Mouse (Mus musculus): ENCODE results near the gene Ubfd1. TPM values are rescaled to one million over a fixed set of nuclear protein-coding genes. Genes with fewer than 3 reads are reported as not detected.
"Not testable (repeated sequence)": the region's sequence is repeated elsewhere in the genome, so short reads cannot be mapped to it uniquely, and the experiment has no call there.

Ubfd1 gene
- polyA plus RNA-seq, 3 experiments from 2014 or later = 9.1 to 14.3 (median 10.4) TPM

DNA sequence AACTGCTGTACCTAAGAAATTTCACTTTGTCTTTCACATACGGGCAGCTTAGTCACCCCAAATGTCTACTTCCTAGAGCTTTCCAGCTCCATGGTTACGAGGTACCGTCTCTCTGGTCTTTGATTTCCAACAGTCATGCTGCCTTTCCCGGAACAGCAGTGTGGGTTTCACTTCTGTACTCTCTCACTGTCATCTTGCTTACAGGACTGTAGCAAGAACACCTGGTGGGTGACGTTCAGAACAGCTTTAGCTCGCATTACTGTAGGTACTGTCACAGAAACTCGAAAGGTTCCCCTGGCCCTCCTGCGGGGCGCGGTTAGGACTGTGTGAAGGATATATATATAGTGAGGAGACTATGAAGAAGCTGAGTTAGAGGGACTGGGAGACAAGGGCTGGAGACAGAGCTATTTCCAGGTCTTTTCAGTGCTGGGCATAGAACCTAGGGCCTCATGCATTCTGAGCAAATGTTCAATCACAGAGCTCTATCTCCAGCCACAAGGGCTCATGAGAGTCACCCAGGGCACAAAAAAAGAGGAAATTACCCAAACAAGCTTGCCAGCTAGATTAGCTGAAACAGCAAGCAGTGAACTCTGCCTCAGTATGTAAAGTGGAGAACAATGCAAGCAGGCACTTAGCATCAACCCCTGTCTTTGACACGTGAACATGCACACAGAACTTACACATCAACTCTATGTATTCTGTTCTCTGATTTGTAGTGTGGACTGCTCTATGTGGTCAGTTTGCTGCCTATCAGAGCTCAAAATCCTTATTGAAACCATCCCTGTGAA is 20.4 kb downstream of the Ubfd1 start:
- ATAC-seq = no peak

DNA sequence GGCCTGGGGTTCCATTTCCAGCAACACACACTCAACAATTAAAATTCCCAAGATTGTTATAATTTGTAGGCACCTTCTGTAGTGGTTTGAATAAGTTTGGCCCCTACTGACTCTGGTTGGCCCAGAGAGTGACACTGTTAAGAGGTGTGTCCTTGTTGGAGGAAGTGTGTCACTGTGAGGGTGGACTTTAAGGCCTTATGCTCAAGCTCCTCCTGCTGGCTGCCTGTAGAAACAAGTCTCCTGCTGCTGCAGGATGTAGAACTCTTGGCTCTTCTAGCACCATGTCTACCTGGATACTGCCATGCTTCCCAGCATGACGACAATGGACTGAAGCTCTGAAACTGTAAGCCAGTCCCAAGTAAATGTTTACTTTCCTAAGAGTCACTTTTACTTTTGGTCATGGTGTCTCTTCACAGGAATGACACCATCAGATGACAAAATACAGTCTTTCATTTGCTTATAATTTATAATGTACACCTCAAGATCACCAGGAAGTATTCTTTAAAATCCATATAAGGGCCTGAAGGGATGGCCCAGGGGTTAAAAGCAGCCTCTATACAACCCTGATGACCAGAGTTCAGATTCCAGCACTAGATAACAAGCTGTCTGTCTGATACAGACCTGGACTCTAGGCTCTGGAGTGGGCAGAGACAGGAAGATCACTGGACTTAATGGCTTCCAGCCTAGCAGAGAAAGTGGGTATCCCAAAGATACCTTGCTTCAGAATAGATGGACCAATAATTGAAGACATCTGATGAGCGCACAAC is 27.8 kb downstream of the Ubfd1 start:
- ATAC-seq = no peak

DNA sequence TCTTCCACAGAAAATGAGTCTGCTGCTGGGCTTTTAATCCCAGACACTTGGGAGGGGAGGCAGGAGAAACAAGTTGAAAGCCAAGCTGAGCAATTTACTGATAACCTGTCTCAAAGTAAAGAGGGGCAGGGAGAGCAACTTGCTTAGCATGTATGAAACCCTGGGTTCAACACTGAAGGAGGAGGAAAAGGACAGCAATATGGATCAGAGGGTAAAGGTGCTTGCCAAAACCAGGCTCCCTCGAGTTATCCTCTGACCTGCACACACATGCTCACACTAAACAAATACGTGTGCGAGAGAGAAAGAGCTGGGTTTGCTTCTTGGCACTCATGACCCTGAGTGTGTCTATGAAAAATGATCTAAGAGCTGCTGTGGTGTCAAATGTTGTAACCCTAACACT is 31.0 kb downstream of the Ubfd1 start:
- ATAC-seq = no peak

DNA sequence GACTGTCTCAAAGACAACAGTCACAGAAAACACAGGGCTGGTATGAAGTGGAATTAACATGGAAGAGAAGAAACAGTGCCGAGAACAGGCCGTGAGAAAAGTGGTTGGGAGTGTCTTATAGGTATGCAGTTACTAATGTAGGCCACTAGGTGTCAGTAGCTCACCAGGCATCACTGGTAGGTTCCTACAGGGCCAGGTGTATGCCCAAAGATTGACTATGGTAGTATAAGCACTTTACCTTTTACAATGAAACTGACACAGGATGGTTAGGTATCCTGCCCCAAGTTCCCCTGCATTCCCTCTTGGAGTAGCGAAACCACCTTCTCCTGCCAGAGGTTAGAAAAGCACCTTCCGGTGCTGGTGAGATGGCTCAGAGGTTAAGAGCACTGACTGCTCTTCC is 32.2 kb downstream of the Ubfd1 start:
- peak; percentile 64 for ATAC-seq

DNA sequence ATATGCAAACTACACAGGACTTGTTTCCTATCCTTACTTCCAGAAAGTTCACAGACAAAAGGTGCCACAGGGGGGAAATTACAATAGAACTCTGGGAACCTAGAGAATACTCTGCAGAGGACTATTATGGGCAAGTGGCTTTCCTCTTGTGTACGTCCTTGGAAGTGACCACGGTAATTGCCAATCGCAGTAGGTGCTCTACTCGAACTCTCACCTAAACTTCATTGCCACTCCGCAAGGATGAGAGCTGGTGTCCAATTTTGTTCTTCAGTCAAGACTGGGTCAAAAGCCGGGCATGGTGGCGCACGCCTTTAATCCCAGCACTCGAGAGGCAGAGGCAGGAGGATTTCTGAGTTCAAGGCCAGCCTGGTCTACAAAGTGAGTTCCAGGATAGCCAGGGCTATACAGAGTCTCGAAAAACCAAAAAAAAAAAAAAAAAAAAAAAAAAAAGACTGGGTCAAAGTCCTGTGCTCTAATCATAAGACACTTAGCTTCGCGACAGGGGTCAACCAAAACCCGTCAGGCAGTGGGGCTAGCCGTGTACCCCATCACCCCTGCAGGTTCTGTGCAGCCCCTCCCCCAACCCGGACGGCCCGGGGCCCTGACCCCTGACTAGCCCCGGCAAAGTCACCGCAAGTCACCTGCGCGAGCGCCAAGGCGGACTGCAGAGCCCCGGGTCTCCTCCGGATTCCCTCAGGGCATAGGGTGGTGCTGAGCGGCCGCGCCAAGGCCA is 34.2 kb downstream of the Ubfd1 start:
- not testable (repeated sequence) for ATAC-seq

DNA sequence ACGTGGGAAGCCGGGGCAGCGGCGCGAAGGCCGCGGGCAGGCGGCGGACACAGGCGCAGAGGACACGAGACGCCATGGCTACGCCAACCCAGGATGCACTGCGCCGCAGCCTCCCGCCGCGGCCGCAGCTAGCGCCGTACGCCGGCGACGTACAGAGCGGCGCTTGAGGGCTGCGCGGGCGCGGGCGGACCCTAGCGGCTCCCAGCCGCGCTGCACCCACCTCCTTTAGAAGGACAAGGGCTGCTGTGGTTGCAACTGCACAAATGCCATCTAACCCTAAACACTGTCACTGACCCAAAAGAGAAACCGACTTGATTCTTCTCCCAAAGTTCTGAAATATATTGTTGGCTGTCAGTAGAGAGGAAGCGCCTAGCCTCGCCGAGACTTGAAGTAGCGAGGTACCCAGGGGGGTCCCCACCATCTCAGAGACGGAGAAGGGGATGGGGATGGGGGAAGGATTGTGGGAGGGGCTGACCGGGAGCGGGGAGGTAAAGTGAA is 34.8 kb downstream of the Ubfd1 start, which contains the start of gene Ndufab1:
Gene Ndufab1, minus strand, starts transcription at position 140 of the 498 bp plus-strand sequence.
- peak; percentile 97 for ATAC-seq

GRCm38 (mm10) chr7:122108206-122108605 is 41.2 kb downstream of the Ubfd1 start:
- no peak for ATAC-seq

DNA sequence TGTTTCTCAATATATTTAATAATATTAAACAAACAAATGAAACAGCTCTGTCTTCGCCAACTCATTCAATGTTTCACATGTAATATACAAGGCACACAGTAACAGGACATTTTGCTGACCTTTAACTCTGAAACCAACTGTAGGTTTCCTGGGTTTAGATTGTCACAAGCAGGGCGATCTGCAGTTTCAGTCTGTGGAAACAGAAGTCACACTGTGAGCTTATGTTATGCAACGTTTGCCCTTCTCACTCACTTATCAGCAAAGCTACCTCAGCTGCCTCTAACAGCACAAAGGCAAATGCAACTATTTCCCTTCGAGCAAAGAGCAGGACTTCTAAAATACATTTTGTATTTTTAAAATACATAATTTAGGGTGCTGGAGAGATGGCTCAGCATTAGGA is 56.5 kb downstream of the Ubfd1 start:
- no peak for ATAC-seq

DNA sequence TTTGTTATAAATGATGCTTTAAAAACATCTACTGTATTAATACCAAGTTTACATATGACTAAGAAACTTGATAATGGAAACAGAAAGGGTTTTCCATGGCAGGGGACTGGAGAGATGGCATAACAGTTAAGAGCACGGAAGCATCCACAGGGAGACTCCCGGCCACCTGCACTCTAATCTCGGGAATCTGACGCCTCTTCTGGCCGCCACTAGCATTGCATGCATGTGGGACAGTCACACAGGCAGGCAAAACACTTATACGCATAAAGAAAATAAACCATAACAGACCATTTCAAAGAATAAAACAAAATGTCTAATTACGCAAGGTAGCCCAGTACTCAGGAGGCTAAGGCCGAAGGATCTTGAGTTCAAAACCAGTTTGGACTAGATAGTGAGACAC is 58.7 kb downstream of the Ubfd1 start:
- no peak for ATAC-seq

GRCm38 (mm10) chr7:122126946-122127345 is 60.0 kb downstream of the Ubfd1 start:
- ATAC-seq = no peak

Other genes starting within 250 kb of the Ubfd1 start
- gene Scnn1b, start 202.1 kb upstream of the Ubfd1 start, polyA plus RNA-seq (2017; shearing (Covaris generic)) = under 1 TPM in 2 of 3 experiments, not detected in 1; 0.37 to 0.44 TPM
- gene Cog7, start 85.5 kb upstream of the Ubfd1 start, polyA plus RNA-seq (2017; shearing (Covaris generic)) = 1 to 10 TPM; 4.6 to 9.4 (median 8.5) TPM
- 1 to 10 TPM in 2 of 3 experiments, under 1 TPM in 1; 0.92 to 1.6 (median 1.1) TPM for gene Gga2, start 46.0 kb upstream of the Ubfd1 start, polyA plus RNA-seq (2017; shearing (Covaris generic))
- gene Ears2, start 88 bp downstream of the Ubfd1 start, polyA plus RNA-seq (2017; shearing (Covaris generic)) = 1 to 10 TPM; 2.4 to 7.1 (median 4.9) TPM
- gene Ndufab1, start 34.7 kb downstream of the Ubfd1 start, polyA plus RNA-seq (2017; shearing (Covaris generic)) = 100 to 1,000 TPM; 134 to 182 (median 141) TPM
- 10 to 100 TPM in 2 of 3 experiments, 1 to 10 TPM in 1; 7.0 to 14.6 (median 11.6) TPM for gene Palb2, start 65.8 kb downstream of the Ubfd1 start, polyA plus RNA-seq (2017; shearing (Covaris generic))
- gene Dctn5, start 65.9 kb downstream of the Ubfd1 start, polyA plus RNA-seq (2017; shearing (Covaris generic)) = 100 to 1,000 TPM; 109 to 137 (median 111) TPM
- 10 to 100 TPM in 1 of 3 experiments, 1 to 10 TPM in 2; 3.8 to 52.8 (median 5.5) TPM for gene Plk1, start 92.3 kb downstream of the Ubfd1 start, polyA plus RNA-seq (2017; shearing (Covaris generic))
- gene Ern2, start 119.0 kb downstream of the Ubfd1 start, polyA plus RNA-seq (2017; shearing (Covaris generic)) = not detected
- not detected for gene Chp2, start 152.3 kb downstream of the Ubfd1 start, polyA plus RNA-seq (2017; shearing (Covaris generic))
- 10 to 100 TPM; 45.1 to 89.5 (median 71.9) TPM for gene Prkcb, start 221.6 kb downstream of the Ubfd1 start, polyA plus RNA-seq (2017; shearing (Covaris generic))

All from inflammation-experienced regulatory T-cells, adult 6 months (primary cell).